Mouse (Mus musculus) heart, embryonic 11.5 days (tissue): ENCODE measurements at regions not wholly inside any gene's neighbourhood (a gene's known extent, or its start where the extent isn't known, plus 50 kb on each side); places are given as distances from the start of the nearest gene placed in this dataset.

Experiments
- ATAC-seq: fragments of 200-750 bp; cut with Nextera tagmentation; replicated peaks from 2 replicates; pipeline ENCODE4 v1.8.0; 2017; ENCODE audit warnings: moderate library complexity; ENCODE audit not compliant: insufficient number of reproducible peaks, low FRiP score, low TSS enrichment
- H3K27ac ChIP-seq: fragments of 300-500 bp; sonication (generic); 2 replicates; pipeline ENCODE4 v1.5.1; 2014; ENCODE audit warnings: mild to moderate bottlenecking, low read depth, low read length
- H3K27me3 ChIP-seq: fragments of 300-500 bp; sonication (generic); 2 replicates; pipeline ENCODE4 v1.6.1; 2014; ENCODE audit warnings: mild to moderate bottlenecking, low read length, mixed read lengths; ENCODE audit not compliant: control insufficient read depth, insufficient read depth
- H3K36me3 ChIP-seq: fragments of 300-500 bp; sonication (generic); 2 replicates; pipeline ENCODE4 v1.6.1; 2014; ENCODE audit warnings: mild to moderate bottlenecking, low read length, moderate library complexity, mixed read lengths; ENCODE audit not compliant: control insufficient read depth, insufficient read depth
- H3K4me1 ChIP-seq: fragments of 300-500 bp; sonication (generic); 2 replicates; pipeline ENCODE4 v1.6.1; 2014; ENCODE audit warnings: low read length; ENCODE audit not compliant: control insufficient read depth, insufficient read depth
- H3K4me2 ChIP-seq: fragments of 300-500 bp; sonication (generic); 2 replicates; pipeline ENCODE4 v1.6.1; 2014; ENCODE audit warnings: mild to moderate bottlenecking, moderate library complexity
- H3K4me3 ChIP-seq: fragments of 300-500 bp; sonication (generic); 2 replicates; pipeline ENCODE4 v1.5.1; 2014; ENCODE audit warnings: low read depth, low read length
- H3K9ac ChIP-seq: fragments of 300-500 bp; sonication (generic); 2 replicates; pipeline ENCODE4 v1.6.1; 2014; ENCODE audit warnings: mild to moderate bottlenecking, low read depth, low read length, moderate library complexity
- H3K9me3 ChIP-seq: fragments of 300-500 bp; sonication (generic); replicated peaks from 2 replicates; pipeline ENCODE4 v1.6.1; 2016; ENCODE audit warnings: low read length; ENCODE audit not compliant: control insufficient read depth
- WGBS: fragments of 180-500 bp; shearing (Covaris S2); extraction: QIAGEN DNeasy Blood & Tissue Kit; methylation state at CpG from one replicate; pipeline ENCODE4 v1.1.7; 2014; ENCODE audit not compliant: insufficient replicate concordance; 5-methylcytosine and 5-hydroxymethylcytosine counted together

- Histone ChIP-seq H3K36me3 (no peaks in the 10 kb centered on the region), H3K4me3 (no peak overlapping the region), H3K9me3 (no peaks in the 10 kb centered on the region), H3K4me1 (no peaks in the 10 kb centered on the region), H3K9ac (no peak overlapping the region), H3K27me3 (no peaks in the 10 kb centered on the region), H3K4me2 (no peak overlapping the region), H3K27ac (no peak overlapping the region)
- ATAC-seq = no peak
- 82% methylated on average over 1 of the region's 1 CpGs for WGBS
Observed at GRCm38 (mm10) chr3:157759856-157760255, 165.0 kb downstream of the Cth start.

GRCm38 (mm10) chr3:157754826-157755225, 170.1 kb downstream of the Cth start:
- no peak overlapping the region for H3K4me3 ChIP-seq
- H3K4me1 ChIP-seq = no peaks in the 10 kb centered on the region
- no peak overlapping the region for H3K4me2 ChIP-seq
- no peaks in the 10 kb centered on the region for H3K9me3 ChIP-seq
- H3K27me3 ChIP-seq = no peaks in the 10 kb centered on the region
- no peak overlapping the region for H3K9ac ChIP-seq
- no peak for ATAC-seq
- no peak overlapping the region for H3K27ac ChIP-seq
- no peaks in the 10 kb centered on the region for H3K36me3 ChIP-seq
- WGBS = 49% methylated on average over 4 of the region's 4 CpGs

- no peaks in the 10 kb centered on the region for H3K4me1 ChIP-seq
Observed at GRCm38 (mm10) chr3:157750266-157750665, 174.6 kb downstream of the Cth start.

GRCm38 (mm10) chr3:157748395-157749037, 176.4 kb downstream of the Cth start:
- Histone ChIP-seq H3K36me3 (no peaks in the 10 kb centered on the region), H3K27me3 (no peaks in the 10 kb centered on the region), H3K9me3 (no peaks in the 10 kb centered on the region), H3K4me1 (no peaks in the 10 kb centered on the region), H3K4me2 (no peak overlapping the region), H3K27ac (no peak overlapping the region), H3K9ac (no peak overlapping the region), H3K4me3 (no peak overlapping the region)
- no peak for ATAC-seq
- WGBS = 67% methylated on average over 3 of the region's 3 CpGs

More at GRCm38 (mm10) chr3:157750266-157750665, 174.6 kb downstream of the Cth start:
- no peak overlapping the region for H3K27ac ChIP-seq
- no peaks in the 10 kb centered on the region for H3K36me3 ChIP-seq
- no peak overlapping the region for H3K4me2 ChIP-seq
- no peaks in the 10 kb centered on the region for H3K9me3 ChIP-seq
- H3K27me3 ChIP-seq = no peaks in the 10 kb centered on the region
- WGBS = 81% methylated on average over 3 of the region's 3 CpGs
- no peak overlapping the region for H3K4me3 ChIP-seq
- no peak overlapping the region for H3K9ac ChIP-seq
- no peak for ATAC-seq

GRCm38 (mm10) chr3:157743000-157743399, 176.3 kb downstream of the Ptger3 start:
- Histone ChIP-seq H3K9me3 (no peaks in the 10 kb centered on the region), H3K4me2 (no peak overlapping the region), H3K36me3 (no peaks in the 10 kb centered on the region), H3K4me1 (peaks cover 3% of the 10 kb centered on the region; the same call in 1 of the 2 replicates), H3K4me3 (no peak overlapping the region), H3K27me3 (no peaks in the 10 kb centered on the region), H3K27ac (no peak overlapping the region), H3K9ac (no peak overlapping the region)
- no peak for ATAC-seq
- 63% methylated on average over 1 of the region's 1 CpGs for WGBS

GRCm38 (mm10) chr3:157739628-157740294, 173.1 kb downstream of the Ptger3 start:
- no peaks in the 10 kb centered on the region for H3K27me3 ChIP-seq
- H3K9me3 ChIP-seq = no peaks in the 10 kb centered on the region
- H3K36me3 ChIP-seq = no peaks in the 10 kb centered on the region
- ATAC-seq = 0 out of 2 replicates have a peak, but pooled peaks have one; percentile 31
- WGBS = 36% methylated on average over 1 of the region's 1 CpGs
- no peak overlapping the region for H3K4me3 ChIP-seq
- no peak overlapping the region for H3K27ac ChIP-seq
- H3K9ac ChIP-seq = no peak overlapping the region
- peaks cover 3% of the 10 kb centered on the region; the same call in 1 of the 2 replicates for H3K4me1 ChIP-seq
- H3K4me2 ChIP-seq = no peak overlapping the region

GRCm38 (mm10) chr3:157732136-157732940, 165.6 kb downstream of the Ptger3 start:
- Histone ChIP-seq H3K9ac (no peak overlapping the region), H3K4me2 (no peak overlapping the region), H3K9me3 (no peaks in the 10 kb centered on the region), H3K4me1 (no peaks in the 10 kb centered on the region), H3K4me3 (no peak overlapping the region), H3K27ac (no peak overlapping the region), H3K27me3 (no peaks in the 10 kb centered on the region), H3K36me3 (no peaks in the 10 kb centered on the region)
- ATAC-seq = no peak
- WGBS = 71% methylated on average over 4 of the region's 4 CpGs

GRCm38 (mm10) chr3:157729711-157730367, 163.1 kb downstream of the Ptger3 start:
- Histone ChIP-seq H3K27ac (no peak overlapping the region), H3K4me3 (no peak overlapping the region), H3K9me3 (no peaks in the 10 kb centered on the region), H3K27me3 (no peaks in the 10 kb centered on the region), H3K4me1 (no peaks in the 10 kb centered on the region), H3K4me2 (no peak overlapping the region), H3K9ac (no peak overlapping the region), H3K36me3 (no peaks in the 10 kb centered on the region)
- WGBS = 54% methylated on average over 1 of the region's 1 CpGs
- ATAC-seq = no peak
